Mouse (Mus musculus) lung, embryonic 14.5 days (tissue): ENCODE measurements around the gene C9. TPM values are rescaled to one million over a fixed set of nuclear protein-coding genes. Genes with fewer than 3 reads are reported as not detected.

Experiments used
- ATAC-seq: fragments of 200-750 bp; cut with Nextera tagmentation; 2 replicates; pipeline ENCODE4 v1.8.0; 2017; ENCODE audit warnings: mild to moderate bottlenecking, moderate TSS enrichment, moderate library complexity; ENCODE audit not compliant: insufficient read depth
- DNase-seq: peaks from one replicate; pipeline ENCODE4 v3.0.0-alpha.2; 2015
- H3K27ac ChIP-seq: fragments of 300-500 bp; sonication (generic); 2 replicates; pipeline ENCODE4 v1.5.1; 2014; ENCODE audit warnings: low read depth, mild to moderate bottlenecking, moderate library complexity
- H3K27me3 ChIP-seq: fragments of 300-500 bp; sonication (generic); 2 replicates; pipeline ENCODE4 v1.6.1; 2014; ENCODE audit warnings: low read length, control low read depth; ENCODE audit not compliant: insufficient read depth
- H3K36me3 ChIP-seq: fragments of 300-500 bp; sonication (generic); 2 replicates; pipeline ENCODE4 v1.6.1; 2014; ENCODE audit warnings: control low read depth; ENCODE audit not compliant: insufficient read depth
- H3K4me1 ChIP-seq: fragments of 300-500 bp; sonication (generic); 2 replicates; pipeline ENCODE4 v1.6.1; 2014; ENCODE audit warnings: antibody characterized with exemption, control low read depth; ENCODE audit not compliant: insufficient read depth
- H3K4me2 ChIP-seq: fragments of 300-500 bp; sonication (generic); 2 replicates; pipeline ENCODE4 v1.6.1; 2014; ENCODE audit warnings: mild to moderate bottlenecking
- H3K4me3 ChIP-seq: fragments of 300-500 bp; sonication (generic); 2 replicates; pipeline ENCODE4 v1.5.1; 2014; ENCODE audit warnings: low read depth, low read length
- H3K9ac ChIP-seq: fragments of 300-500 bp; sonication (generic); 2 replicates; pipeline ENCODE4 v1.6.1; 2014
- H3K9me3 ChIP-seq: fragments of 300-500 bp; sonication (generic); 2 replicates; pipeline ENCODE4 v1.6.1; 2016; ENCODE audit warnings: low read depth, low read length, control low read depth
- CTCF ChIP-seq: IDR thresholded peaks from 2 replicates; pipeline ENCODE4 v1.5.1; 2016; ENCODE audit warnings: antibody characterized with exemption, low read depth
- WGBS: fragments of 180-500 bp; shearing (Covaris S2); extraction: QIAGEN DNeasy Blood & Tissue Kit; methylation state at CpG from one replicate; pipeline ENCODE4 v1.1.7; 2014; 5-methylcytosine and 5-hydroxymethylcytosine counted together
- polyA plus RNA-seq: library from polyadenylated mRNA; unstranded; fragments of >200 nt; fragmentation: Nextera tagmentation; extraction: Ambion mirVana; gene quantifications from 2 replicates; pipeline ENCODE4 v1.2.1, GENCODE M21; 2014

The C9 gene
- polyA plus RNA-seq, 1 experiment from 2014 or later: not detected

DNA sequence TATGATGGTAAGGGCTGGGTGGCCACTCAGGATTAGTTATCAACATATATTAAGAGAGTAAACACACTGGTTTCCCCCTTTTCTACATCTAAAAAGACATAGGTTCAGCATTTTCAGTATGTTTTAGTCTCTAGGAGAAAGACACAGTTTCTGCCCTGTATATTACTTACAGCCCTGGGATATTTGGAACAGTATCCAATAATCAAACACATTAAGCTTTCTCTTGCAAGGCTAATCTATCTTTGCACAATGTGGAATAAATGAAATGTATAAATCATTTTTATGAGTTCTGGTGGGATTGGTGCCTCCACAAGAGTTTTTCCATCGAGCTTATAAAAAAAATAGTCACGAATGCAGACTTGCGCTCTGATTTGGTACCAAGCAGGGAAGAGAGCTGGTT, 24.3 kb downstream of the C9 start:
- DNase-seq (no peak), ATAC-seq (no peak)
- Histone ChIP-seq H3K36me3 (no peaks in the 10 kb centered on the region), H3K27me3 (no peaks in the 10 kb centered on the region), H3K9me3 (no peaks in the 10 kb centered on the region), H3K4me1 (no peaks in the 10 kb centered on the region), H3K4me3 (no peak overlapping the region), H3K9ac (no peak overlapping the region), H3K4me2 (no peak overlapping the region), H3K27ac (no peak overlapping the region)
- no peak for TF ChIP-seq CTCF
- 82% methylated on average over 3 of the region's 3 CpGs for WGBS

GRCm38 (mm10) chr15:6483561-6483960, 38.4 kb downstream of the C9 start:
- no peaks in the 10 kb centered on the region for H3K9me3 ChIP-seq
- H3K4me1 ChIP-seq: no peaks in the 10 kb centered on the region
- WGBS: 52% methylated on average over 3 of the region's 3 CpGs
- no peaks in the 10 kb centered on the region for H3K36me3 ChIP-seq
- no peak for DNase-seq
- H3K27me3 ChIP-seq: no peaks in the 10 kb centered on the region
- no peak for ATAC-seq
- H3K27ac ChIP-seq: no peak overlapping the region
- H3K9ac ChIP-seq: no peak overlapping the region
- H3K4me3 ChIP-seq: no peak overlapping the region
- H3K4me2 ChIP-seq: no peak overlapping the region
- no peak for TF ChIP-seq CTCF

DNA sequence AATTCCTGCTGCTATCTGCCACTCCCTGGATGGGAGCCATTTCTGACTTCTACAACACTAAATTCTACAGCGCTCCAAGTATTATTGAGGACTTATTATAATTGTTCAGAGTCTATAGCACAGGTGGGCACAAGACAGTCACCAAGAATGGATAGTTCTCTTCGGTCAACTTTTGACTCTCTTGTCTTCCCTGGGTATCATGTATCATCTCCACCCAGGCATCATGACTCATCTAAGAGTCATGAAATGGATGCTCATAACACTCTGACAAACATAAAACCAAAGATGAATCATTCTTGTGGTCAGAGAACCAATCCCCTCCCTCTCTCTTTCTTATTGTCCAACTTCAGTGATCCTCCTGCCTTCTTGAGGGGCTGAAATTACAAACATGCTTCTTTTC, 47.3 kb downstream of the C9 start:
- H3K4me1 ChIP-seq: no peaks in the 10 kb centered on the region
- no peak overlapping the region for H3K4me3 ChIP-seq
- H3K9ac ChIP-seq: no peak overlapping the region
- no peak overlapping the region for H3K4me2 ChIP-seq
- 89% methylated on average over 2 of the region's 2 CpGs for WGBS
- no peak for TF ChIP-seq CTCF
- DNase-seq: no peak
- no peaks in the 10 kb centered on the region for H3K36me3 ChIP-seq
- H3K9me3 ChIP-seq: no peaks in the 10 kb centered on the region
- ATAC-seq: no peak
- no peak overlapping the region for H3K27ac ChIP-seq
- H3K27me3 ChIP-seq: no peaks in the 10 kb centered on the region

DNA sequence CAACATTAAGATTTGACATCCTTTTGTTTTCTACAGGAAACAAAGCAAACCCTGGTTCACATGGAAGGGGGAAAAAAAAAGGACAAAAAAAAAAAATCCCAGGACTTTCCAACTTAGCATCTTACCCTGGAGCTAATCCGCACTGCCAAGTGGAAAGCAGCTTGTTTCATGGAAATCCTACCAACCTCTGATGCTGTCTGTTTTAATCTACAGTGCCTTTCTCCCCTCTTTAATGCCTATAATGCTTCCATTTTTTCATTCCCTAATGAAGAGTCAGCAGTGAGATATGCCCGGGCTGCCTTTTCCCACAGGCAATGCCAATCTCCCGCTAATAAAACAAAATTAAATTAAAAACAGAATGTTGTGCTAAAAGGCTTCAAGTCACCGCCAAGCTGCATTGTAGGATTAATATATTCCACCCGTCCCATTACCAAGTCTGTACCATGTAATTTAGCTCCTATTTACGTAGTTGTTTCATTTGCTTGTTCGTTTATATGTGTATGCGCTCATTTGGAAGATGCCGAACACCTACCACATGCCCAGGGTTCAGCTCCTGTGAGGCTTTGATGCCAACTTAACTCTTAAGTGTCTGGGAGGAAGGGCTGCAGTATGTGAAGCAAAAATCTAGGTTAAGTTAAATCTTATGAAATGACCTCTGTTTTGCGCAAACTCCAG, 53.4 kb downstream of the C9 start:
- no peak for TF ChIP-seq CTCF
- H3K27me3 ChIP-seq: no peaks in the 10 kb centered on the region
- H3K4me3 ChIP-seq: no peak overlapping the region
- DNase-seq (no peak), ATAC-seq (no peak)
- no peaks in the 10 kb centered on the region for H3K4me1 ChIP-seq
- no peak overlapping the region for H3K9ac ChIP-seq
- no peak overlapping the region for H3K4me2 ChIP-seq
- H3K27ac ChIP-seq: no peak overlapping the region
- WGBS: 84% methylated on average over 10 of the region's 10 CpGs
- no peaks in the 10 kb centered on the region for H3K9me3 ChIP-seq
- no peaks in the 10 kb centered on the region for H3K36me3 ChIP-seq

- Histone ChIP-seq H3K4me2 (no peak overlapping the region), H3K36me3 (no peaks in the 10 kb centered on the region), H3K27me3 (no peaks in the 10 kb centered on the region), H3K9ac (no peak overlapping the region), H3K4me3 (no peak overlapping the region), H3K27ac (no peak overlapping the region), H3K4me1 (no peaks in the 10 kb centered on the region), H3K9me3 (no peaks in the 10 kb centered on the region)
- 26% methylated on average over 1 of the region's 1 CpGs for WGBS
- peak; percentile 25 for TF ChIP-seq CTCF
- ATAC-seq (no peak; the same call in 1 of the 2 replicates), DNase-seq (peak; percentile 31)
These were observed 55.7 kb downstream of the C9 start for GRCm38 (mm10) chr15:6500787-6501186.

DNA sequence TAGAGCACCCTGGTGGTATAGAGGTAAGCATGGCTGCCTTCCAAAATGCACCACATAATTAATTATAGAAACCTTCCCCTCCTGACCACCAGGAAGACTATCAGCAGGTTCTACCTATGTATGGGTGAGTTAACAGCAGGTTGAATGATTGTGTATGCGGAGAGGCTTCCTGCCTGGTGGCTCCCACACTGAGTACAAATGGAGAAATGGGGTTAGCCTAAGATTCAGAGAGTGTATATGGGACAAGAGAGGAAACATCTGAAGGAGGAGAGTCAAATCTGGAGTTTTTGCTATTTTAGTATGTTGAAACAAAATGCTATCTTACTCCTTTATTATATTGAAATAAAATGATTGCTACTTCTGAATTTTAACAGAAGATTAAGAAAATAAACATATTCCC, 72.4 kb downstream of the C9 start:
- 86% methylated on average over 1 of the region's 1 CpGs for WGBS
- Histone ChIP-seq H3K9me3 (no peaks in the 10 kb centered on the region), H3K9ac (no peak overlapping the region), H3K27ac (no peak overlapping the region), H3K36me3 (no peaks in the 10 kb centered on the region), H3K4me2 (no peak overlapping the region), H3K27me3 (no peaks in the 10 kb centered on the region), H3K4me3 (no peak overlapping the region), H3K4me1 (no peaks in the 10 kb centered on the region)
- no peak for TF ChIP-seq CTCF
- ATAC-seq: no peak
- DNase-seq: no peak

DNA sequence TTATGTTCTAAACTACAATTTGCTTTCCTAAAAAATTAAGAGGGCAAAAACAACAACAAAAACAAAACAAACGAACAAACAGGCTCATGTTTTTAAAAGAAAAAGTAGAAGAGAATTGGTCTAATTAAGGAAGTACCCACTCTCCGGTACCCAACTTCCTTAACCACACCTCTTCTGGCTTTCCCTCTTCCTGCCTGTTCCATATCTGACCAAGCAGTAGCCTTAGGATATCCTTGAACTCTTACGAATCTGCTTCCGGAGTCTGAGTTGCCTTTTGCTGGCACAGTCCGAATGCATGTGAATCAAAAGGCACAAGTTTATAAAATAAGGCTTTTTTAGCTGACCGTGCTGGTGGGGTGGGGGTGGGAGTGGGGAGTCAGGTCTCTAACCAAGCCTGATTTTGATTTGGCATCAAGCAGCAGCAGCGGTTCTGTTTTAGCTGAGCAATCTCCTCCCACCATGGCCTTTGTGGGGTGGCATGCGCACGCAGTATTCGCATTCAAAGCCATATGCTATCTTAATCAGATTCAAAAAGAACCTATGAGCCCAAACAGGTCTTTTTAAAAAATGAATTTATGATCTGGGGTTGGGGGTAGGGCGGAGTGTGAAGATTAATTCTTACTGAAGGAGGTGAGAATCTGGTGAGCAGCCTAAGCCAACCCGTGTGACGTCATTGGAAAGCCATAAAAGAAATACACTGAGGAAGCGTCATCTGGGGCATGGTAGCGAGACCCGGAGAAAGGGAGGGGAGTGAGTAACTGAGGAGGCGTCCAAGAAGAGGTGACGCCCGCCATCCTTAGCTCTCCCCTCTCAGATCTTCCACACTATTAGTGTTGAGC, 74.5 kb downstream of the C9 start:
- Histone ChIP-seq H3K9ac (no peak overlapping the region), H3K4me3 (no peak overlapping the region), H3K4me2 (no peak overlapping the region), H3K27ac (no peak overlapping the region), H3K27me3 (no peaks in the 10 kb centered on the region), H3K36me3 (no peaks in the 10 kb centered on the region), H3K9me3 (no peaks in the 10 kb centered on the region), H3K4me1 (no peaks in the 10 kb centered on the region)
- WGBS: 83% methylated on average over 19 of the region's 19 CpGs
- no peak for TF ChIP-seq CTCF
- ATAC-seq (no peak), DNase-seq (no peak)
